ENCODE assay signal across 17 mouse cellular contexts in genomic region chr7:143620951-143621350, GRCm38 (mm10). TPM values are rescaled to one million over a fixed set of nuclear protein-coding genes. Genes with fewer than 3 reads are reported as not detected.
DNase-seq lines count a peak whose midpoint lies in the region.
"Had no signal": no experiment of that assay in that cellular context is flagged by ENCODE, and none has a peak within 500 bp of the region (broad histone marks: within the 10 kb centered on the region; RNA-seq: fewer than 3 reads in every experiment).

No protein-coding gene starts in this region.

- peak; percentile 10 to 16 for DNase-seq in right cerebral cortex, adult 2 months (ENCODE audit: low spot score in 2 of 2)
- no peak for DNase-seq in right cerebral cortex, adult 18-20 months
- DNase-seq in urinary bladder, postnatal 14 days (ENCODE audit: low spot score): peak; percentile 24
- DNase-seq in urinary bladder, adult 2 months (ENCODE audit: low spot score): no peak
- DNase-seq in brain, adult 2 months (ENCODE audit: low read depth, low spot score): peak; percentile 50
- peak; percentile 23 for DNase-seq in telencephalon, adult 2 months (ENCODE audit: low read depth, low spot score)
- no peak for DNase-seq in cerebellum, adult 8-10 months
- no peak for DNase-seq in lung, postnatal 25 days (ENCODE audit: low spot score)
- DNase-seq: adrenal gland, postnatal 14 days; cerebellum, adult 11 months; cerebellum, adult 2 months; cerebellum, postnatal 36 days; gastrocnemius, adult 2 months; gastrocnemius, postnatal 14 days; heart, adult 11 months; heart, postnatal 36 days had no signal

RNA-seq across cellular contexts. Expression of gene Tnfrsf26, which starts 7.6 kb away (rescaled TPM):
- polyA plus RNA-seq in urinary bladder, adult 2 months (2012; rRNA removed): 1.4 and 1.6 TPM in 2 replicates
- polyA plus RNA-seq: forebrain, embryonic 16.5 days had no signal

RNA-seq across cellular contexts. Expression of gene Cars, which starts 21.1 kb away (rescaled TPM):
- 29.1 and 30.1 TPM in 2 replicates for polyA plus RNA-seq in urinary bladder, adult 2 months (2012; rRNA removed)

RNA-seq across cellular contexts. Expression of gene Tnfrsf22, which starts 28.5 kb away (rescaled TPM):
- polyA plus RNA-seq in urinary bladder, adult 2 months (2012; rRNA removed): 8.3 and 9.4 TPM in 2 replicates

Comparison
In these comparisons a context has a peak if more than half of its experiments do, and no peak if none do; other contexts are left out.
1. DNase-seq: peak in right cerebral cortex, adult 2 months (2 of 2), urinary bladder, postnatal 14 days (single experiment), brain, adult 2 months (single experiment) and telencephalon, adult 2 months (single experiment); none in right cerebral cortex, adult 18-20 months (single experiment), urinary bladder, adult 2 months (single experiment), cerebellum, adult 8-10 months (single experiment) and lung, postnatal 25 days (single experiment).